Mouse (Mus musculus): Measurements from ENCODE around the gene Slc25a44. TPM values are rescaled to one million over a fixed set of nuclear protein-coding genes. Genes with fewer than 3 reads are reported as not detected.

The Slc25a44 gene
- polyA plus RNA-seq, 1 experiment from 2014 or later, result 14.8 TPM

DNA sequence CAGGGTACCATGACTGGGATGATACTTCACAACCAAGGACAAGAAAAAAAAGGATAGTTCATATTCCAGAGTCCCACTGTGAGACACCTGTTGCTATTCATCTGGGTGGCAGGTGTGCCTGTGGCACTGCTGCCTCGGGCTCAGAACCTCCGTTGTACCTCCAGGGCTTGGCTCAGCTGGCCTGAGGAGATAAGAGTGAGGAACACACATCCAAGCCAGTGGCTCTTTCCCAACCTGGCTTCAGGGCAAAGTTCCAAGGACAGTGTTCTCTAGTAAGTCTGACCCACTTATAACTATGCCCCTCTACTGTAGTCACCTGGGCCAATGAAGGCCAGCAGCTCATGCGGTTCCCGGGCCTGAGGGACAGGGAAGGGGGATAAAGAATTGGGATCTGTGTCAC, 13.3 kb downstream of the Slc25a44 start:
- Histone ChIP-seq H3K4me3 (ENCODE audit: low read depth, low read length) (no peak overlapping the region), H3K27ac (ENCODE audit: low read depth, low read length) (no peak overlapping the region), H3K36me3 (ENCODE audit: control insufficient read depth, insufficient read depth, low read length) (no peaks in the 10 kb centered on the region), H3K27me3 (ENCODE audit: control insufficient read depth, insufficient read depth, low read length) (no peaks in the 10 kb centered on the region), H3K4me2 (no peak overlapping the region), H3K9ac (ENCODE audit: low read depth, low read length) (no peak overlapping the region), H3K9me3 (replicated peaks; ENCODE audit: control insufficient read depth, low read length) (no peaks in the 10 kb centered on the region), H3K4me1 (ENCODE audit: control insufficient read depth, insufficient read depth, low read length) (peaks cover 18% of the 10 kb centered on the region)
- WGBS (ENCODE audit: insufficient replicate concordance), result 82% methylated on average over 4 of the region's 4 CpGs
- ATAC-seq (replicated peaks; ENCODE audit: insufficient number of reproducible peaks, low FRiP score, low TSS enrichment), result no peak

DNA sequence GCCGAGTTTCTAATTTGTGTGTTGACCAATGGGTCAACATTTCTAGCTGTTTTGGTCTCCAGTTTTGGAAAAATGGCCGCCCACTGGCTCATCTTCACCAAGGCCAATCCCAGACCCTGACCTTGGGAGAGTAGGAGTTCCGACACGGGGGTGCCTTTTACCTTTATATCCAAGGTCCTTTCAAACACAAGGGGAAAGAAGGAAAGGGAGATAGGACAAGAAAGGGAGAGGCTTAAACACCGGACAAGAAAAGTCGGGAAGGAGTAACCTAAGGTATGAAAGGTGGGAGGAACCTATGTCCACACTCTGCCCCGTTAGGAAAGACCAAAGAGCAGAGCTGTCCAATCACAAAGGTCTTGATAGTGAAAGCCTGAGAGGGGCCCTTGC, 14.3 kb downstream of the Slc25a44 start:
- Histone ChIP-seq H3K36me3 (ENCODE audit: control insufficient read depth, insufficient read depth, low read length) (no peaks in the 10 kb centered on the region), H3K4me3 (ENCODE audit: low read depth, low read length) (peak overlapping the region; percentile 75), H3K9me3 (replicated peaks; ENCODE audit: control insufficient read depth, low read length) (no peaks in the 10 kb centered on the region), H3K27ac (ENCODE audit: low read depth, low read length) (peak overlapping the region; percentile 98), H3K4me2 (peak overlapping the region; percentile 83), H3K27me3 (ENCODE audit: control insufficient read depth, insufficient read depth, low read length) (no peaks in the 10 kb centered on the region), H3K9ac (ENCODE audit: low read depth, low read length) (peak overlapping the region; percentile 88), H3K4me1 (ENCODE audit: control insufficient read depth, insufficient read depth, low read length) (peaks cover 14% of the 10 kb centered on the region)
- 18% methylated on average over 7 of the region's 7 CpGs for WGBS (ENCODE audit: insufficient replicate concordance)
- no peak for ATAC-seq (replicated peaks; ENCODE audit: insufficient number of reproducible peaks, low FRiP score, low TSS enrichment)

DNA sequence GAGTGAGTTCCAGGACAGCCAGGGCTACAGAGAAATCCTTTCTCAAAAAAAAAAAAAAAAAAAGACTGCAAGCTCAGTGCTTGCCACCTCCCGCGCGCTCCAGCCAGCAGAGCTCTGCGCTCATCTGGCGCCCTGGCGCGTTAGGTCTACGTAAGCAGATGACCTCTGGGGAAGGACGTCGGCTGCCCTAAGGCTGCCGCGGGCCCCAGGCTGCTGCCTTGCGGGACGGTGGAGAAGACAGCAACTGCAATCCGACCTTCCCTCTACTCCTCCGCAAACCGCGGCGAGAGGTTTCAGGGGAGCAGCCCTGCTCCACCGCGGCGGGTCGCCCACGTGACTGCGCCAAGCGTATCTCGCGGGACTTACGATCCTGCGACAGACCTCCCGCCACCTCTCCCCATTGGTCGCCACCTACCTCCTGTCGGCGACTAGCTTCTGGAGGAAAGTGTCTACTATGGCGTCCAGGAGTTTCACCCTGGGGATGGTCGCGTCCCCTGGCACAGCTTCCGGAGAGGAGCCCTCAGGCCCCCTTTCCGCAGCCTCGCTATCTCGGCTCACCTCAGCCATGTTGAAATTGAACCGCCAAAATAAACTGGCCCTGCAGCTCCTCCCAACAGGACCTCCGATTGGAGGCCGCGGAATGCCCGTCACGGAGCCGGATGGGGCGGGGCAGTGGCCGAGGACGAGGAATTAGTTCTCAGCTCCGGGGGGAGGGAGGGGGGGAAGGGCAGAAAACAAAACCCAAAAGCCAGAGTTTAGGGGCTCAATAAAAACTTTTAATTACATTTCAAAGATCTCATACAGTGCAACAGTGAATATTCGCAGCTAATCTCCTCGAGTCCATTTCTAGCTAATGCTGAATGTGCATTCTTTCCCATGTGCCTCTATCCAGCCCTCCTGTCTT, 14.9 kb downstream of the Slc25a44 start, which contains the start of gene Pmf1:
Gene Pmf1, minus strand, starts transcription at position 591 of the 904 bp plus-strand sequence.
- Histone ChIP-seq H3K9me3 (replicated peaks; ENCODE audit: control insufficient read depth, low read length) (no peaks in the 10 kb centered on the region), H3K9ac (ENCODE audit: low read depth, low read length) (peak within 1 kb of the TSS; percentile 88), H3K4me3 (ENCODE audit: low read depth, low read length) (peak within 1 kb of the TSS; percentile 75), H3K4me2 (peak within 1 kb of the TSS; percentile 83), H3K4me1 (ENCODE audit: control insufficient read depth, insufficient read depth, low read length) (peaks cover 14% of the 10 kb centered on the region), H3K27me3 (ENCODE audit: control insufficient read depth, insufficient read depth, low read length) (no peaks in the 10 kb centered on the region), H3K27ac (ENCODE audit: low read depth, low read length) (peak within 1 kb of the TSS; percentile 98), H3K36me3 (ENCODE audit: control insufficient read depth, insufficient read depth, low read length) (no peaks in the 10 kb centered on the region)
- WGBS (ENCODE audit: insufficient replicate concordance), result under 1% methylated on average over 54 of the region's 54 CpGs
- ATAC-seq (replicated peaks; ENCODE audit: insufficient number of reproducible peaks, low FRiP score, low TSS enrichment), result peak; percentile 90

DNA sequence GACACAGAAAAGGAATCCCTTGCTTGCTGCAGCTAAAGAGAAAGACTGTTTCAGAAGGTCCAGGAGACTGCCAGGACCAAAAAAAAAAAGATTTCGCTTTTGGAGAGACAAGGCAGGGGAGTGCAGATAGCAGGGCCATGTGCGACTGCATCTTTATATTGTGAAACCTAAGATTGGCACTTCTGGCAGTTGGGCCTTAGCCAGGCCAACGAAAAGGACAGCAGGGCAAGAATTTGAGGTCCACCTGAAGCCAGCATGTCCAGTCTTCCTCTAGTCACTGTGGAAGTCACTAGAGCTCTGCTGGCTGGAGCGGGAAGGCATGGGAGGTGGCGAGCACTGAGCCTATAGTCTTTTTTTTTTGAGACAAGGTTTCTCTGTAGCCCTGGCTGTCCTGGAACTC, 16.0 kb downstream of the Slc25a44 start:
- Histone ChIP-seq H3K4me2 (peak overlapping the region; percentile 83), H3K27me3 (ENCODE audit: control insufficient read depth, insufficient read depth, low read length) (no peaks in the 10 kb centered on the region), H3K9me3 (replicated peaks; ENCODE audit: control insufficient read depth, low read length) (no peaks in the 10 kb centered on the region), H3K27ac (ENCODE audit: low read depth, low read length) (no peak overlapping the region), H3K4me1 (ENCODE audit: control insufficient read depth, insufficient read depth, low read length) (peaks cover 14% of the 10 kb centered on the region), H3K36me3 (ENCODE audit: control insufficient read depth, insufficient read depth, low read length) (no peaks in the 10 kb centered on the region), H3K9ac (ENCODE audit: low read depth, low read length) (peak overlapping the region; percentile 88), H3K4me3 (ENCODE audit: low read depth, low read length) (peak overlapping the region; percentile 75)
- WGBS (ENCODE audit: insufficient replicate concordance), result 56% methylated on average over 5 of the region's 5 CpGs
- no peak for ATAC-seq (replicated peaks; ENCODE audit: insufficient number of reproducible peaks, low FRiP score, low TSS enrichment)

DNA sequence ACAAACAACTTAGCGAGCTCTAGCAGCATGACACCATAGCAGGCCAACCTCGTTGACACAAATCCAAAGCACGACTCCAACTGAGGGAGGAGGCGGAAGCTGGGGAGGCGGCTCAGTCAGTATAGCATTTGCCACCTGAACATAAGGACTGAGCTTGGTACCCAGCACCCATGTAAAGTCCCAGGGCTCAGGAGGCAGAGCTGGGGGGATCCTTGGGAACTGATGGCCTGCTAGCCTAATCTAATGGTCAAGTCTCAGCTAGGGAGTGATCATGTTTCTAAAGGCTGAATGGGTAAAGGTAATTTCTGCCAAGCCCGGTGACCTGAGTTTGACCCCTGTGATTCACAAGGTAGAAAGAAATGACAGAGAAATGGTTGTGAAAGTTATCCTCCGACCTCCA, 17.4 kb downstream of the Slc25a44 start:
- H3K9me3 ChIP-seq (replicated peaks; ENCODE audit: control insufficient read depth, low read length), result no peaks in the 10 kb centered on the region
- H3K4me2 ChIP-seq, result no peak overlapping the region
- H3K27me3 ChIP-seq (ENCODE audit: control insufficient read depth, insufficient read depth, low read length), result no peaks in the 10 kb centered on the region
- no peak overlapping the region for H3K4me3 ChIP-seq (ENCODE audit: low read depth, low read length)
- H3K4me1 ChIP-seq (ENCODE audit: control insufficient read depth, insufficient read depth, low read length), result peaks cover 14% of the 10 kb centered on the region
- H3K36me3 ChIP-seq (ENCODE audit: control insufficient read depth, insufficient read depth, low read length), result no peaks in the 10 kb centered on the region
- WGBS (ENCODE audit: insufficient replicate concordance), result 52% methylated on average over 7 of the region's 7 CpGs
- no peak overlapping the region for H3K9ac ChIP-seq (ENCODE audit: low read depth, low read length)
- ATAC-seq (replicated peaks; ENCODE audit: insufficient number of reproducible peaks, low FRiP score, low TSS enrichment), result no peak
- no peak overlapping the region for H3K27ac ChIP-seq (ENCODE audit: low read depth, low read length)

DNA sequence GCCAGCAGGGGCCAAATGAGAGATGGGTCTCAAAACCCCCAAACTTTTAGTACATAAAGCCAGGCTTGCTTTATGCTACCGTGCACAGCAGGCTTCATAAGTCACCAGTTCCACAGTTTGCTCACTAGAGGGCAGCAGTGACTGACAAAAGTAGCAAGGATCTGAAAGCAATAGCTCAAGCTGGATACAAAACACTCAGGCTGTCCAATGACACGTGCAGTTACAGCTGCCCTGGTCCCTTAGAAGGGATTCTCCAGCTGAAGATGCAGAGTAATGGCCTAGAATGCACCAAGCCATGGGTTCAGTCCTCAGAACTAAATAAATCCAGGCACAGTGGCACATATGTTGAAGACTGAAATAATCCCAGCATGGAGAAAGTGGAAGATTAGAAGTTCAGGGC, 17.8 kb downstream of the Slc25a44 start:
- H3K9me3 ChIP-seq (replicated peaks; ENCODE audit: control insufficient read depth, low read length), result no peaks in the 10 kb centered on the region
- no peak overlapping the region for H3K27ac ChIP-seq (ENCODE audit: low read depth, low read length)
- peaks cover 14% of the 10 kb centered on the region for H3K4me1 ChIP-seq (ENCODE audit: control insufficient read depth, insufficient read depth, low read length)
- H3K4me3 ChIP-seq (ENCODE audit: low read depth, low read length), result no peak overlapping the region
- 7% methylated on average over 2 of the region's 2 CpGs for WGBS (ENCODE audit: insufficient replicate concordance)
- peaks cover 3% of the 10 kb centered on the region; the same call in 1 of the 2 replicates for H3K36me3 ChIP-seq (ENCODE audit: control insufficient read depth, insufficient read depth, low read length)
- H3K9ac ChIP-seq (ENCODE audit: low read depth, low read length), result no peak overlapping the region
- H3K4me2 ChIP-seq, result no peak overlapping the region
- no peak for ATAC-seq (replicated peaks; ENCODE audit: insufficient number of reproducible peaks, low FRiP score, low TSS enrichment)
- no peaks in the 10 kb centered on the region for H3K27me3 ChIP-seq (ENCODE audit: control insufficient read depth, insufficient read depth, low read length)

DNA sequence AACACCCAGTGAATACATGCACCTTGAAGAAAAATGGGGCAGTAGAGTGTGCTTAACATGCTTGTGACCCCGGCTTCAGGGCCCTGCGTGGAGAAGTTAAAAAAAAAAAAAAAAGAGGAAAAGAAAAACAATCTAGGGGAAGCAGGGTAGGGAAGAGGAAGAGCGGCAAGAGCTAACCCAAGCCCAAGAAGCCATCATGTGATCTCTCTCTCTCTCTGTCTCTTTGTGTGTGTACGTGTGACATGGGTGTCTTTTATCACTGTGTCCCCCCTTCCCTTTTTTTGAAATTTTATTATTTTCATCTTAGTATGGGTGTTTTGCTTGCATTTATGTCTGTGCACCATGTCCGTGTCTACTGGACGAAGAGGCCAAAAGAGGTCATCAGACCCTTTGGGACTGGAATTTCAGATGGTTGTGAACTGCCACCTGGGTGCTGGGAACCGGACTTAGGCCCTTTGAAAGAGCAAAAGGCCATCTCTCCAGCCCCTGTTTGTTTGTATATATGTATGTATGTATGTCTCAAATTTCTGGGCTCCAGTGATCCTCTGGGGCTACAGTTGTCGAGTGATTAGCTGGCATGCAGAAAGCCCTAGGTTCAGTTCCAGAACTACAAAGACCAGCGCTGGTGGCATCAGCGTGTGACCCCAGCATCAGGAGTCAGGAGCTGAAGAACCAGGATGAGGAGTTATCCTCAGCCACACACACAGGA, 21.3 kb downstream of the Slc25a44 start:
- Histone ChIP-seq H3K4me2 (no peak overlapping the region), H3K36me3 (ENCODE audit: control insufficient read depth, insufficient read depth, low read length) (peaks cover 3% of the 10 kb centered on the region; the same call in 1 of the 2 replicates), H3K4me1 (ENCODE audit: control insufficient read depth, insufficient read depth, low read length) (peaks cover 4% of the 10 kb centered on the region; the same call in 1 of the 2 replicates), H3K27ac (ENCODE audit: low read depth, low read length) (no peak overlapping the region), H3K9ac (ENCODE audit: low read depth, low read length) (no peak overlapping the region), H3K27me3 (ENCODE audit: control insufficient read depth, insufficient read depth, low read length) (no peaks in the 10 kb centered on the region), H3K9me3 (replicated peaks; ENCODE audit: control insufficient read depth, low read length) (no peaks in the 10 kb centered on the region), H3K4me3 (ENCODE audit: low read depth, low read length) (no peak overlapping the region)
- 88% methylated on average over 10 of the region's 10 CpGs for WGBS (ENCODE audit: insufficient replicate concordance)
- ATAC-seq (replicated peaks; ENCODE audit: insufficient number of reproducible peaks, low FRiP score, low TSS enrichment), result no peak

DNA sequence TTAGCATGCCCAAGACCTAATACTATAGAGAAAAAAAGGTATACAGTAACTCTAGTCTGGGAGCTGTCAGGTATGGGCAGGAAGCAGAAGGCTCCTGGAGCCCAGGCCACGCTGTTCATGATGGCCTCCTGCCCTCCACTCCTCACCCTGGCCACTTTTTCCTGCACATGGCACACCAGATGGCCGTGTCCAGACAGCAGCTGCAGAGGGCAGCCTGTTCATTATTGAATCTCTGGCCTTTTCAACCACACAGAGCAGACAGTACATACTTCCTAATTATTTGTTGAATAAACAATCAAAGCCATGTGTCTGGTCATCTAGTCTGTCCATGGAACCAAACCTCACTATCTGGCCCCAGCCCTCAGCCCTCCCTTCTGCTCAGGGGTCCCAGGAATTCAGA, 26.3 kb downstream of the Slc25a44 start:
- no peak overlapping the region for H3K9ac ChIP-seq (ENCODE audit: low read depth, low read length)
- no peak overlapping the region for H3K27ac ChIP-seq (ENCODE audit: low read depth, low read length)
- H3K9me3 ChIP-seq (replicated peaks; ENCODE audit: control insufficient read depth, low read length), result no peaks in the 10 kb centered on the region
- H3K27me3 ChIP-seq (ENCODE audit: control insufficient read depth, insufficient read depth, low read length), result no peaks in the 10 kb centered on the region
- H3K4me1 ChIP-seq (ENCODE audit: control insufficient read depth, insufficient read depth, low read length), result no peaks in the 10 kb centered on the region
- H3K36me3 ChIP-seq (ENCODE audit: control insufficient read depth, insufficient read depth, low read length), result peaks cover 6% of the 10 kb centered on the region; the same call in 1 of the 2 replicates
- no peak for ATAC-seq (replicated peaks; ENCODE audit: insufficient number of reproducible peaks, low FRiP score, low TSS enrichment)
- no peak overlapping the region for H3K4me3 ChIP-seq (ENCODE audit: low read depth, low read length)
- WGBS (ENCODE audit: insufficient replicate concordance), result 81% methylated on average over 2 of the region's 2 CpGs
- no peak overlapping the region for H3K4me2 ChIP-seq

Data from heart, embryonic 11.5 days (tissue).